ENCODE assay signal across 13 mouse cellular contexts in the genomic region with DNA sequence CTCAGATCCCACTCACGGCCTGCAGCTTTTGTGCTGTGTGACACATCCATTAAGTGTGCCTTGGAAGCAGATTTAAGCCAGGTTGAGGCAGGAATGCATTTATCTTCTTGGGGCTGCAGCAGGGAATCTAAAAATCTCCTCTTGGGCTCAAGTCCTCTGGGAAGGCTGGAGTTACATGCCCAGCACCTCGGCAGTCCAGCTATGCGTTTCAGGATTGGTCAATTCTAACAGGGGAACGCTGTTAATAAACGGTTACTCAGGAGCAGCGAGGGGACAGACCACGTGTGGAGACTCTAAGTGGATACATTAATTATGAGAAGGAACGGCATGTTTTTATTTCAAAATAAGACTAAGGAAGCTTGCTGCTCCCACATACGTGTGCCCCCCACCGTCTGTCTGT. TPM values are rescaled to one million over a fixed set of nuclear protein-coding genes. Genes with fewer than 3 reads are reported as not detected.
DNase-seq lines count a peak whose midpoint lies in the region; ATAC-seq and TF ChIP-seq lines count a peak whose summit lies in the region.
"Had no signal": no experiment of that assay in that cellular context is flagged by ENCODE, and none has a peak within 500 bp of the region (broad histone marks: within the 10 kb centered on the region; RNA-seq: fewer than 3 reads in every experiment).

No protein-coding gene starts in this region.

- H3K4me2 ChIP-seq in neural tube, embryonic 13.5 days: no peak overlapping the region
- no peak overlapping the region for H3K4me2 ChIP-seq in neural tube, embryonic 15.5 days
- no peak overlapping the region for H3K4me2 ChIP-seq in stomach, postnatal 0 days (replicated peaks; ENCODE audit: low read depth)

- no peak overlapping the region for H3K4me3 ChIP-seq in heart, embryonic 10.5 days
- no peak overlapping the region for H3K4me3 ChIP-seq in layer of hippocampus, adult 2 months
- H3K4me3 ChIP-seq in neural tube, embryonic 13.5 days: no peak overlapping the region
- H3K4me3 ChIP-seq in neural tube, embryonic 15.5 days (replicated peaks): no peak overlapping the region
- no peak overlapping the region for H3K4me3 ChIP-seq in stomach, postnatal 0 days (ENCODE audit: low read depth, low read length)
- H3K4me3 ChIP-seq: gastrocnemius, adult 2 months had no signal

- DNase-seq in heart, embryonic 10.5 days (ENCODE audit: low spot score): no peak
- DNase-seq in heart, adult 18-20 months: no peak
- no peak for DNase-seq in layer of hippocampus, adult 2 months (ENCODE audit: low spot score in 2 of 2)
- DNase-seq in layer of hippocampus, adult 18-20 months (ENCODE audit: low spot score in 2 of 2): no peak
- no peak for DNase-seq in stomach, postnatal 0 days (ENCODE audit: low spot score)
- no peak for DNase-seq in thymus, postnatal 10 days (ENCODE audit: low spot score in 2 of 2)
- DNase-seq: cerebellum, postnatal 14 days; gastrocnemius, adult 2 months; kidney, adult 11 months; thymus, postnatal 14 days had no signal

- no peak for TF ChIP-seq EP300 in stomach, postnatal 0 days (optimal IDR thresholded peaks at IDR 0.05)

- ATAC-seq in neural tube, embryonic 13.5 days (ENCODE audit: low read depth): no peak
- ATAC-seq in neural tube, embryonic 15.5 days (ENCODE audit: low FRiP score): no peak
- ATAC-seq in stomach, postnatal 0 days (ENCODE audit: low FRiP score, low TSS enrichment): no peak
- ATAC-seq: forebrain, embryonic 16.5 days had no signal

- 0 out of 2 replicates have a peak overlapping the region, but pooled peaks have one; percentile 33 for H3K27ac ChIP-seq in heart, embryonic 10.5 days
- H3K27ac ChIP-seq in layer of hippocampus, adult 2 months: peak overlapping the region; percentile 64
- H3K27ac ChIP-seq in neural tube, embryonic 13.5 days (replicated peaks): peak overlapping the region; percentile 18; the same call in 1 of the 2 replicates
- H3K27ac ChIP-seq in neural tube, embryonic 15.5 days (replicated peaks): no peak overlapping the region
- H3K27ac ChIP-seq in stomach, postnatal 0 days (replicated peaks): peak overlapping the region; percentile 53; the same call in 1 of the 2 replicates
- H3K27ac ChIP-seq: gastrocnemius, adult 2 months had no signal

- H3K4me1 ChIP-seq in heart, embryonic 10.5 days: peaks cover 35% of the 10 kb centered on the region
- peaks cover 11% of the 10 kb centered on the region for H3K4me1 ChIP-seq in neural tube, embryonic 13.5 days (replicated peaks)
- peaks cover 10% of the 10 kb centered on the region; the same call in 1 of the 2 replicates for H3K4me1 ChIP-seq in neural tube, embryonic 15.5 days
- H3K4me1 ChIP-seq in stomach, postnatal 0 days (replicated peaks; ENCODE audit: control insufficient read depth, insufficient read depth): peaks cover 7% of the 10 kb centered on the region

- H3K9me3 ChIP-seq in heart, embryonic 10.5 days: no peaks in the 10 kb centered on the region
- no peaks in the 10 kb centered on the region for H3K9me3 ChIP-seq in neural tube, embryonic 13.5 days
- H3K9me3 ChIP-seq in neural tube, embryonic 15.5 days (replicated peaks): no peaks in the 10 kb centered on the region
- H3K9me3 ChIP-seq in stomach, postnatal 0 days (ENCODE audit: control insufficient read depth, low read length): no peaks in the 10 kb centered on the region

- no peak overlapping the region for H3K9ac ChIP-seq in neural tube, embryonic 13.5 days
- H3K9ac ChIP-seq in neural tube, embryonic 15.5 days (replicated peaks): no peak overlapping the region
- H3K9ac ChIP-seq in stomach, postnatal 0 days (ENCODE audit: low read length): no peak overlapping the region

- no peaks in the 10 kb centered on the region for H3K36me3 ChIP-seq in heart, embryonic 10.5 days
- H3K36me3 ChIP-seq in neural tube, embryonic 13.5 days: no peaks in the 10 kb centered on the region
- H3K36me3 ChIP-seq in neural tube, embryonic 15.5 days: no peaks in the 10 kb centered on the region
- no peaks in the 10 kb centered on the region for H3K36me3 ChIP-seq in stomach, postnatal 0 days (ENCODE audit: control insufficient read depth, insufficient read depth, low read length)

- no peaks in the 10 kb centered on the region for H3K27me3 ChIP-seq in heart, embryonic 10.5 days (ENCODE audit: insufficient read depth, poor library complexity, severe bottlenecking)
- no peaks in the 10 kb centered on the region for H3K27me3 ChIP-seq in neural tube, embryonic 13.5 days
- H3K27me3 ChIP-seq in neural tube, embryonic 15.5 days (replicated peaks): no peaks in the 10 kb centered on the region
- H3K27me3 ChIP-seq in stomach, postnatal 0 days (ENCODE audit: control insufficient read depth, insufficient read depth, low read length): no peaks in the 10 kb centered on the region

- no peak for TF ChIP-seq CTCF in layer of hippocampus, adult 2 months (conservative IDR thresholded peaks at IDR 0.05)
- TF ChIP-seq CTCF in stomach, postnatal 0 days (IDR thresholded peaks at IDR 0.05; ENCODE audit: low read depth): no peak

- 55% methylated on average over 10 of the region's 10 CpGs for WGBS in heart, embryonic 10.5 days
- 50% methylated on average over 10 of the region's 10 CpGs for WGBS in neural tube, embryonic 13.5 days
- 56% methylated on average over 10 of the region's 10 CpGs for WGBS in neural tube, embryonic 15.5 days
- WGBS in stomach, postnatal 0 days: 35% methylated on average over 10 of the region's 10 CpGs

RNA-seq across cellular contexts. Expression of gene Smad3, which starts 14.7 kb away (rescaled TPM):
- polyA plus RNA-seq in heart, embryonic 10.5 days (2016; fragmentation: Nextera tagmentation; extraction: Ambion mirVana): 15.2 and 20.0 TPM in 2 replicates
- total RNA-seq in heart, adult 18-20 months (2021): 10 to 100 TPM in 1 of 2 experiments, 1 to 10 TPM in 1; 9.1 to 10.3 TPM
- 10 to 100 TPM; 48.7 to 49.6 TPM for total RNA-seq in layer of hippocampus, adult 2 months (2021)
- total RNA-seq in layer of hippocampus, adult 18-20 months (2021): 10 to 100 TPM; 58.2 to 62.5 TPM
- polyA plus RNA-seq in neural tube, embryonic 13.5 days (2015; fragmentation: Nextera tagmentation; extraction: Ambion mirVana): 13.2 and 14.9 TPM in 2 replicates
- 8.7 and 12.2 TPM in 2 replicates for polyA plus RNA-seq in neural tube, embryonic 15.5 days (2015; fragmentation: Nextera tagmentation; extraction: Ambion mirVana)
- 5.3 and 6.4 TPM in 2 replicates for polyA plus RNA-seq in stomach, postnatal 0 days (2015; fragmentation: Nextera tagmentation; extraction: Ambion mirVana)
